ENCODE assay signal across 17 mouse cellular contexts in the genomic region with DNA sequence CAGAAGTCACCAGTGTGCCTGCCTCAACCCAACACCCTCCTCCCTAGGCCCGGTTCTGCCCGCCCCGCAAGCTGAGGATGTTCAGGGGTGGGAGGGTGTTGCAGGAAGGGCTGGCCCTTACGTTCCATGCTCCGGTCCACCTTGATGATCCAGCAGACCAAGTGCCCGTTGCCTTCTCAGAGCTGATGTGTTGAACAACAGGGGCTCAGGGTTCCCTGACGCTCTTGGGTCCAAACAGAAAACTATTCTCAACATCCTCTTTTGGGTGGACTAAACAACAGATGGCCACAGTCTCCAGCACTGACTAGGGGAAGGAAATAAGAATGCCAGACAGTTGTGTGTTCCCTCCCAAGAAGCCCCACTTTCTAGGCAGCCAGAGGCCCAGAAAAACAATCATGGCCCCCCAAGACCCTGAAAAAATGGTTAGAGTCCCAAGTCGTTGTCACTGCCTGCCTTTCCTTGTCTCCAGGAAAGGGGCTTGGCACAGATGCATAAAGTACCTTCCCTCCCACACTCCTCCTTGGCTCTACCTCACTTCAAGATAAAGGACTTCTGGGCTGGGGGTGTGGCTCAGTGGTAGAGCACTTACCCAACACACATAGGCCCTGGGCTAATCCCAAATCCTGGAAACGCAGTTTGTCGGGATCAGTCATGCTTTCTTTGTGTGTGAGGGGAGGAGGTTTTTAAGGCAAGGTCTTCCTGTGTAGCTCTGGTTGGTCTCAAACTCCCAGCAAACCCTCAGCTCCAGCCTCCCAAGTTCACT. TPM values are rescaled to one million over a fixed set of nuclear protein-coding genes. Genes with fewer than 3 reads are reported as not detected.
A peak's percentile ranks its signal among the peaks of the same experiment; 100 is the strongest.
DNase-seq lines count a peak whose midpoint lies in the region; ATAC-seq lines count a peak whose summit lies in the region.
"Had no signal": no experiment of that assay in that cellular context is flagged by ENCODE, and none has a peak within 500 bp of the region (broad histone marks: within the 10 kb centered on the region; RNA-seq: fewer than 3 reads in every experiment).

No protein-coding gene starts in this region.

- peak overlapping the region; percentile 23; the same call in 1 of the 2 replicates for H3K9ac ChIP-seq in liver, embryonic 12.5 days
- H3K9ac ChIP-seq in intestine, embryonic 15.5 days = no peak overlapping the region
- H3K9ac ChIP-seq: neural tube, embryonic 13.5 days had no signal

- H3K27ac ChIP-seq in liver, embryonic 12.5 days = peak overlapping the region; percentile 53
- no peak overlapping the region for H3K27ac ChIP-seq in intestine, embryonic 15.5 days
- H3K27ac ChIP-seq: hindbrain, embryonic 10.5 days; neural tube, embryonic 13.5 days had no signal

- peak overlapping the region; percentile 24 for H3K4me2 ChIP-seq in liver, embryonic 12.5 days
- no peak overlapping the region for H3K4me2 ChIP-seq in intestine, embryonic 15.5 days (replicated peaks)
- H3K4me2 ChIP-seq: neural tube, embryonic 13.5 days had no signal

- ATAC-seq in CD4-positive, CD25-positive, alpha-beta regulatory T cell, adult 4 months = peak; percentile 34
- ATAC-seq in liver, embryonic 12.5 days = peak; percentile 46; the same call in 1 of the 2 replicates
- no peak for ATAC-seq in inflammation-experienced regulatory T-cells, adult 6 months
- no peak for ATAC-seq in intestine, embryonic 15.5 days
- ATAC-seq: Patski had no signal

- peaks cover 74% of the 10 kb centered on the region for H3K4me1 ChIP-seq in liver, embryonic 12.5 days
- H3K4me1 ChIP-seq in intestine, embryonic 15.5 days (replicated peaks) = peaks cover 11% of the 10 kb centered on the region

- H3K4me3 ChIP-seq in liver, embryonic 12.5 days = no peak overlapping the region
- no peak overlapping the region for H3K4me3 ChIP-seq in intestine, embryonic 15.5 days (replicated peaks)
- H3K4me3 ChIP-seq: erythroblast, embryonic 14.5 days; hindbrain, embryonic 10.5 days; neural tube, embryonic 13.5 days had no signal

- H3K9me3 ChIP-seq in liver, embryonic 12.5 days (replicated peaks) = no peaks in the 10 kb centered on the region
- H3K9me3 ChIP-seq in intestine, embryonic 15.5 days = no peaks in the 10 kb centered on the region
- H3K9me3 ChIP-seq: neural tube, embryonic 13.5 days had no signal

- DNase-seq in heart, adult 18-20 months = peak; percentile 12 to 17
- no peak for DNase-seq in heart, postnatal 4 days
- DNase-seq in lung, postnatal 36 days = peak; percentile 67
- no peak for DNase-seq in adrenal gland, postnatal 36 days
- DNase-seq: adrenal gland, postnatal 14 days; cerebellum, postnatal 14 days; gastrocnemius, postnatal 36 days; kidney, adult 8-10 months; right cerebral cortex, postnatal 4 days had no signal

- no peaks in the 10 kb centered on the region; the same call in 1 of the 2 replicates for H3K27me3 ChIP-seq in liver, embryonic 12.5 days (replicated peaks)
- H3K27me3 ChIP-seq in intestine, embryonic 15.5 days (replicated peaks) = peaks cover 8% of the 10 kb centered on the region
- H3K27me3 ChIP-seq: Patski had no signal

- H3K36me3 ChIP-seq in liver, embryonic 12.5 days = peaks cover 26% of the 10 kb centered on the region
- no peaks in the 10 kb centered on the region for H3K36me3 ChIP-seq in intestine, embryonic 15.5 days
- H3K36me3 ChIP-seq: hindbrain, embryonic 10.5 days; neural tube, embryonic 13.5 days had no signal

- 41% methylated on average over 10 of the region's 10 CpGs for WGBS in liver, embryonic 12.5 days (ENCODE audit: insufficient replicate concordance)
- 72% methylated on average over 10 of the region's 10 CpGs for WGBS in intestine, embryonic 15.5 days

RNA-seq across cellular contexts. Expression of a gene that starts 6.3 kb away (rescaled TPM):
- total RNA-seq in heart, adult 18-20 months (2021) = 10 to 100 TPM; 10.8 to 13.4 TPM
- 1 to 10 TPM; 8.4 to 9.5 TPM for total RNA-seq in heart, postnatal 4 days (2021)
- 100 to 1,000 TPM; 541 to 576 TPM for polyA plus RNA-seq in CD4-positive, CD25-positive, alpha-beta regulatory T cell, adult 4 months (2017; shearing (Covaris generic))
- 57.7 and 58.1 TPM in 2 replicates for polyA plus RNA-seq in liver, embryonic 12.5 days (2016; fragmentation: Nextera tagmentation; extraction: Ambion mirVana)
- total RNA-seq in adrenal gland, postnatal 36 days (2021) = 10 to 100 TPM; 10.6 to 19.7 TPM
- polyA plus RNA-seq in inflammation-experienced regulatory T-cells, adult 6 months (2017; shearing (Covaris generic)) = 100 to 1,000 TPM in 2 of 3 experiments, 10 to 100 TPM in 1; 53.2 to 448 (median 275) TPM
- 26.4 and 30.5 TPM in 2 replicates for polyA plus RNA-seq in intestine, embryonic 15.5 days (2015; fragmentation: Nextera tagmentation; extraction: Ambion mirVana)

RNA-seq across cellular contexts. Expression of a gene that starts 49.3 kb away (rescaled TPM):
- total RNA-seq in heart, adult 18-20 months (2021) = 10 to 100 TPM; 40.1 to 43.4 TPM
- total RNA-seq in heart, postnatal 4 days (2021) = 10 to 100 TPM; 57.6 to 66.6 TPM
- polyA plus RNA-seq in CD4-positive, CD25-positive, alpha-beta regulatory T cell, adult 4 months (2017; shearing (Covaris generic)) = 10 to 100 TPM; 27.3 to 56.2 TPM
- polyA plus RNA-seq in liver, embryonic 12.5 days (2016; fragmentation: Nextera tagmentation; extraction: Ambion mirVana) = 17.9 and 18.2 TPM in 2 replicates
- 10 to 100 TPM; 74.4 to 90.2 TPM for total RNA-seq in adrenal gland, postnatal 36 days (2021)
- polyA plus RNA-seq in inflammation-experienced regulatory T-cells, adult 6 months (2017; shearing (Covaris generic)) = 10 to 100 TPM; 29.1 to 55.1 (median 33.0) TPM
- 19.9 and 24.2 TPM in 2 replicates for polyA plus RNA-seq in intestine, embryonic 15.5 days (2015; fragmentation: Nextera tagmentation; extraction: Ambion mirVana)

Comparison
In these comparisons a context has a peak if more than half of its experiments do, and no peak if none do; other contexts are left out.
1. DNase-seq: peak in heart, adult 18-20 months (2 of 2) and lung, postnatal 36 days (single experiment); none in heart, postnatal 4 days (single experiment) and adrenal gland, postnatal 36 days (0 of 2).
2. ATAC-seq: peak in CD4-positive, CD25-positive, alpha-beta regulatory T cell, adult 4 months (single experiment) and liver, embryonic 12.5 days (single experiment); none in inflammation-experienced regulatory T-cells, adult 6 months (single experiment) and intestine, embryonic 15.5 days (single experiment).